Mouse (Mus musculus) stomach, embryonic 16.5 days (tissue): ENCODE measurements at regions not wholly inside any gene's neighbourhood (a gene's known extent, or its start where the extent isn't known, plus 50 kb on each side); places are given as distances from the start of the nearest gene placed in this dataset.

ENCODE experiments used
- ATAC-seq: fragments of 200-750 bp; cut with Nextera tagmentation; 2 replicates; pipeline ENCODE4 v1.8.0; 2017; ENCODE audit warnings: moderate number of reproducible peaks, moderate TSS enrichment; ENCODE audit not compliant: insufficient read depth, low FRiP score
- H3K27ac ChIP-seq: fragments of 300-500 bp; sonication (generic); 2 replicates; pipeline ENCODE4 v1.5.1; 2014; ENCODE audit warnings: low read length
- H3K27me3 ChIP-seq: fragments of 300-500 bp; sonication (generic); 2 replicates; pipeline ENCODE4 v1.6.1; 2014; ENCODE audit warnings: low read length, control low read depth, mixed read lengths; ENCODE audit not compliant: control insufficient read depth, insufficient read depth
- H3K36me3 ChIP-seq: fragments of 300-500 bp; sonication (generic); 2 replicates; pipeline ENCODE4 v1.6.1; 2014; ENCODE audit warnings: low read length; ENCODE audit not compliant: control insufficient read depth, insufficient read depth
- H3K4me1 ChIP-seq: fragments of 300-500 bp; sonication (generic); 2 replicates; pipeline ENCODE4 v1.6.1; 2014; ENCODE audit warnings: low read length, control low read depth, mixed read lengths; ENCODE audit not compliant: control insufficient read depth, insufficient read depth
- H3K4me2 ChIP-seq: fragments of 300-500 bp; sonication (generic); 2 replicates; pipeline ENCODE4 v1.6.1; 2014; ENCODE audit warnings: low read depth, low read length, mixed read lengths
- H3K4me3 ChIP-seq: fragments of 300-500 bp; sonication (generic); replicated peaks from 2 replicates; pipeline ENCODE4 v1.5.1; 2014; ENCODE audit warnings: mild to moderate bottlenecking, low read length
- H3K9ac ChIP-seq: fragments of 300-500 bp; sonication (generic); 2 replicates; pipeline ENCODE4 v1.6.1; 2014; ENCODE audit warnings: low read length
- H3K9me3 ChIP-seq: fragments of 300-500 bp; sonication (generic); replicated peaks from 2 replicates; pipeline ENCODE4 v1.6.1; 2016; ENCODE audit warnings: low read length, control low read depth; ENCODE audit not compliant: control insufficient read depth
- WGBS: fragments of 180-500 bp; shearing (Covaris S2); extraction: QIAGEN DNeasy Blood & Tissue Kit; methylation state at CpG from one replicate; pipeline ENCODE4 v1.1.7; 2014; 5-methylcytosine and 5-hydroxymethylcytosine counted together

- Histone ChIP-seq H3K4me1 (peaks cover 9% of the 10 kb centered on the region), H3K9ac (no peak overlapping the region), H3K4me3 (no peak overlapping the region), H3K27ac (no peak overlapping the region), H3K36me3 (no peaks in the 10 kb centered on the region), H3K9me3 (no peaks in the 10 kb centered on the region), H3K4me2 (no peak overlapping the region), H3K27me3 (no peaks in the 10 kb centered on the region)
- ATAC-seq = no peak
Observed at GRCm38 (mm10) chr3:38144650-38145049, 340.0 kb downstream of the Ankrd50 start.

DNA sequence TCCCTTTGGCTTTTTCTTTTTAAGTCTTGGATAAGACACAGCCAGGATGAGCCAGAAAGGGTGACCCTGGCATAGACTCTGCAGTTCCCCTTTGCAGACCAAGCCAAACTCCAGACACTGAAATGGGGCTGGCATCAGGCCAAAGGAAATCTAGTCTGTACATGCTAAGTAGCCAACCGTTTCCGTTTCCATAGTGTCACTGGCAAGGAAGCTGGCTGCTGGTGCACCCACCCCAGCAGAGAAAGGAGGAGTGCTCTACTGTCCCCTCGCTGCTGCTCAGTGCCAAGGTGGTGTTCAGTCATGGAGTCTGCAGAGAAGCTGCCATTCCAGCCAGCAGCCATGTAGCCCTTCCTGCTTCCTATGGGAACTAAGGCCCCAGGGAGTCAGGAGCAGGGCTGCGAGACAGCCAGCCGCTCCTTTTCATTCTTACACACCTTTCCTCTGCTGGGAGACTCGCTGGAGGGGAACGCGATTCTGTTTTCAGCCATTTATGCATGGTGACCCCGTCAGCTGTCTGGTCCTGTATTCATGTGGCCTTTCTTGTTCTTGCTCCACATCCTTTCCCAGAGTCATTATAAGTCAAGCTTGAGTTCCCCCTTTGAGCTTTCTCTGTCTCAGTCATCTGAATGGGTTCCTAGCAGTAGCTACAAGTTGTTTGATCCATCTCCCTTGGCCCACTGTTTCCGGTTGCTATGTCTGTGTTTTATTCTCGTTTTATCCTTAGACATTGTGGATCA is 341.3 kb downstream of the Ankrd50 start:
- H3K27ac ChIP-seq = peak overlapping the region; percentile 42; the same call in 1 of the 2 replicates
- H3K4me1 ChIP-seq = peaks cover 9% of the 10 kb centered on the region
- H3K4me3 ChIP-seq = no peak overlapping the region
- 57% methylated on average over 11 of the region's 11 CpGs for WGBS
- ATAC-seq = no peak
- H3K4me2 ChIP-seq = no peak overlapping the region
- no peaks in the 10 kb centered on the region for H3K27me3 ChIP-seq
- no peak overlapping the region for H3K9ac ChIP-seq
- no peaks in the 10 kb centered on the region for H3K9me3 ChIP-seq
- H3K36me3 ChIP-seq = no peaks in the 10 kb centered on the region

DNA sequence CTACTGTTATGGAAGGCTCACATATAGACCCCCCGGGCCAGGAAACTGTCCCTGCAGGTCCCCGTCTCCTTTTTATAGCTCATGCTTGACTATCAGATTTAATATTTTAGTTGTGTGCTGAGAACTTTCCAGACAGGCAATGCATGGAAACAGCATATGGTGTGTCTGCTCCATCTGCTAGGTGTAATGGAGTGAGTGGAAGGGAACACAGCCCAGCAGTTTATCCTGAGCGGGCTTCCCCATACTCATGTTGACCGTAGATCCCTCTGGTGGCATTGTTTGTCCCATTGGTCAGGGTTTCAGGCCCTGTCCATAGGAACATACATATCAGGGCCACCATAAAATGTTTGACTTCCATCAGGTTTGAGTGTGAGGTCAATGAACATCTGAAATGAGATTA is 345.3 kb downstream of the Ankrd50 start:
- H3K4me3 ChIP-seq = no peak overlapping the region
- H3K4me2 ChIP-seq = no peak overlapping the region
- peaks cover 5% of the 10 kb centered on the region for H3K4me1 ChIP-seq
- H3K36me3 ChIP-seq = no peaks in the 10 kb centered on the region
- no peaks in the 10 kb centered on the region for H3K27me3 ChIP-seq
- no peaks in the 10 kb centered on the region for H3K9me3 ChIP-seq
- ATAC-seq = no peak
- no peak overlapping the region for H3K9ac ChIP-seq
- WGBS = 92% methylated on average over 4 of the region's 4 CpGs
- no peak overlapping the region for H3K27ac ChIP-seq

DNA sequence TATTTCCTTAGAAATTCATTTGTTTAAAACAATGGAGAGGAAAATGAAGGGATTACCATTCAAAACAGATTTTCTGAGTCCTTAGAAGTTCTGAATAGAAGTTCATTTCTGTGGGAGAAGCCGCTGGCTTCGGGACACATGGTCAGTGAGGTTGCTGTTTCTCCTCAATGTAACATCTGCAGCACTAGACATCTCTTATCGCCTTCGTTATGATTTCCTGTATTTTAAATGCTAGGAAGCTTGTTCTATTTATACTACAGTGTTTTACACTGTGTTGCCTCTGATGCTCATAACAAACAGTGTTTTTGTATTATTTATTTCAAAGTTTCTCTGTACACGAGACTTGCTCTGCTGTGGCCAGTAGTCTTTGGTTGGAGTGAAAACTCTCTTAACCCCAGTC is 346.6 kb downstream of the Ankrd50 start:
- Histone ChIP-seq H3K27me3 (no peaks in the 10 kb centered on the region), H3K4me2 (no peak overlapping the region), H3K4me3 (no peak overlapping the region), H3K36me3 (no peaks in the 10 kb centered on the region), H3K27ac (no peak overlapping the region), H3K9ac (no peak overlapping the region), H3K4me1 (peaks cover under 1% of the 10 kb centered on the region; the same call in 1 of the 2 replicates), H3K9me3 (no peaks in the 10 kb centered on the region)
- ATAC-seq = no peak
- 68% methylated on average over 5 of the region's 5 CpGs for WGBS

DNA sequence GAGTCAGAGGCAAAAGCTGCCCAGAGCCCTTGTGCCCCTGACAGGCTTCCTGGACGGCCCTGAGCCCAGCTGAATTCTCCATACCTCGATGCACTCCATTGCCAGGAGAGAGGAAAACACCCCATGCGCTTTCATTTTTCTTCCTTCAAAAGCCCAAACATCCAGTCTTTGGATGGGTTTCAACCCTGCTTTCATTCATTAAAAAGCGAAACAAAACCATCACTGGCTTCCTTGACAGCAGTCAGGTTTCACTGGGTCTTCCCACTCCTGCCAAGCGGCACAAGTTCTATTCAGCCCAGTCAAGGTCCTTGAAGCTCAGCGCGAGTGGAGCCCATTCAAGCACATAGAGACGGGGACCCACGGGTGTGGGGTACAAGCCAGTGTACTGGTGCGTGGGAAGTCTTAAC is 348.8 kb downstream of the Ankrd50 start:
- no peaks in the 10 kb centered on the region for H3K36me3 ChIP-seq
- no peak overlapping the region for H3K4me3 ChIP-seq
- H3K9ac ChIP-seq = no peak overlapping the region
- no peaks in the 10 kb centered on the region for H3K27me3 ChIP-seq
- no peaks in the 10 kb centered on the region for H3K9me3 ChIP-seq
- H3K27ac ChIP-seq = no peak overlapping the region; the same call in 1 of the 2 replicates
- ATAC-seq = no peak
- no peak overlapping the region for H3K4me2 ChIP-seq
- H3K4me1 ChIP-seq = no peaks in the 10 kb centered on the region
- WGBS = 80% methylated on average over 10 of the region's 10 CpGs

DNA sequence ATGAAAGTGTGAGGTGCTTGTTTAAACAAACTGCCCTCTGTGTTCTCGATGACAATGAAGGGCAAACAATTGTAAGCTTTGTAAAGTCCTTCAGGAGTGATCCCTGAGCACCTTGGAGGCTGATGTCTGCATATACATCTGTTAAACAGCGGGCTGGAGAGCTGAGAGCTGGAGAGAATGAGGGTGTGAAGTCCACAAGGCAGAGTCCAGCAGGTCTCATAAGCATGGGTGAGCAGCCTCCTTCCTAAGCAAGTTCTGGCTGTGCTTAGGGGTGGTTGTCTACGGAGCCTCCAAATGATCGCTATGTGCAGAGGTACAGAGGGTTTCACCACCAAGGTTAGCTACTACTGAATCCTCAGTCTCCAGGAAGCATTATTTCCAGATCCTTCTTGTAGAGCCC is 350.2 kb downstream of the Ankrd50 start:
- H3K4me3 ChIP-seq = no peak overlapping the region
- 73% methylated on average over 4 of the region's 4 CpGs for WGBS
- H3K4me2 ChIP-seq = no peak overlapping the region
- no peak overlapping the region for H3K9ac ChIP-seq
- H3K36me3 ChIP-seq = no peaks in the 10 kb centered on the region
- H3K27me3 ChIP-seq = no peaks in the 10 kb centered on the region
- no peak for ATAC-seq
- no peaks in the 10 kb centered on the region for H3K4me1 ChIP-seq
- no peaks in the 10 kb centered on the region for H3K9me3 ChIP-seq
- H3K27ac ChIP-seq = no peak overlapping the region

- Histone ChIP-seq H3K9ac (no peak overlapping the region), H3K27me3 (no peaks in the 10 kb centered on the region), H3K4me3 (no peak overlapping the region), H3K9me3 (no peaks in the 10 kb centered on the region), H3K4me2 (no peak overlapping the region), H3K36me3 (no peaks in the 10 kb centered on the region), H3K4me1 (peaks cover 3% of the 10 kb centered on the region; the same call in 1 of the 2 replicates), H3K27ac (peak overlapping the region; percentile 62)
- 79% methylated on average over 3 of the region's 3 CpGs for WGBS
- ATAC-seq = no peak
Observed at GRCm38 (mm10) chr3:38131887-38132220, 352.8 kb downstream of the Ankrd50 start.

DNA sequence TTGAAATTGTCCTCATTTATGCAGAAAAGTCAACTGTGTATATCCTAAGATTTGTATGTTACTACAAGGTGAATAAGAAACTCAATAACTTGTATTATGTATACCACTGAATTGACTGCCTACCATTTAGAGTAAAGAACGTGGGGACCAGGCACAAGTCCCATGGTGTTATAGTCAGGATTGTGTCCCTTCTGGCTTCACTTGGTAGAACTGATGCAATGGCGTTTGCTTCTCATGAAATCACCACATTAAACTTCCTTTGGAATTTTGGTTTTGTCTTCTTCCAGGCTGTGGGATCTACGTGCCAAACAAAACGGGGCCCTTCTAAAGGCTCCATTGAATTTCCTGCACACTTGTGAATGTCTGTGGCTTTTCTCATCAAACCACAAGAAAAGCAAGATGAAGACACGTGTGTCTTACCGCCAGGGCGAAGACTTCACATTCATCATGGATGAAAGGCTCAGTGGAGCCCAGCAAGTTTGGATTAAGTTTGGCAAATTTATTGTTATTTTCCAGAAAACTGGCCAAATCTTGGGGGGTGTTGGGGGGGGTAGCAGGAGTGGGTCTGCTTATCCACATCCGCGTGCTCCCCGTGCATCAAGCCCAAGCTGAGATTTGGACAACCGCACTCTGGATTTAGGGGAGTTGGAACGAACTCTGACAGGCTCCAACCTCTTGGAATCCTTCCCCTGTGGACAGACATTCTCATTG is 353.3 kb downstream of the Ankrd50 start:
- Histone ChIP-seq H3K4me3 (no peak overlapping the region), H3K4me2 (no peak overlapping the region), H3K27me3 (no peaks in the 10 kb centered on the region), H3K9ac (no peak overlapping the region), H3K4me1 (peaks cover 3% of the 10 kb centered on the region; the same call in 1 of the 2 replicates), H3K36me3 (no peaks in the 10 kb centered on the region), H3K9me3 (no peaks in the 10 kb centered on the region), H3K27ac (peak overlapping the region; percentile 62; the same call in 1 of the 2 replicates)
- ATAC-seq = peak; percentile 74; the same call in 1 of the 2 replicates
- WGBS = 73% methylated on average over 12 of the region's 12 CpGs

DNA sequence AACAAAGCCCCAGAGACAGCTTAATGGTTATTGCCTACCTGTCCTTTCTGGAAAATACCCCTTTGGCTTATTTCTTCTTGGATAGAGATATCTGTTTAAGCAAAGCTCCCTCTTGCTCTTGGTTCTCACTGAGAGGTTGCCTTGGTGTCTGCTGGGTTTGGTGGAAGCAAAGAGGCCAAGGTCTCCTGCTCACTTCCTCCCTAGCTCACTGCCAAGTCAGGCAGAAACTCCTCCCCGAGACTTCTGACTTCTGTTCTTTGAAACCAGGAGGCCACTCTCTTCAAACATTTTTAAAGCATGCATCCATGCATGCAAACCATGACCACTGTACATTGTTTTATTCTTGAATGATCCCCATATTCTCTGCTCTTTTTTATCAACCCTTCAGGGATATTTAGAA is 354.6 kb downstream of the Ankrd50 start:
- Histone ChIP-seq H3K9ac (no peak overlapping the region), H3K4me1 (peaks cover 3% of the 10 kb centered on the region; the same call in 1 of the 2 replicates), H3K27me3 (no peaks in the 10 kb centered on the region), H3K4me3 (no peak overlapping the region), H3K36me3 (no peaks in the 10 kb centered on the region), H3K9me3 (no peaks in the 10 kb centered on the region), H3K4me2 (no peak overlapping the region), H3K27ac (no peak overlapping the region)
- ATAC-seq = no peak
- 67% methylated on average over 1 of the region's 1 CpGs for WGBS
